Mouse (Mus musculus) intestine, embryonic 14.5 days (tissue): Measurements from ENCODE around the gene Ufd1. TPM values are rescaled to one million over a fixed set of nuclear protein-coding genes. Genes with fewer than 3 reads are reported as not detected.

Experiments
- ATAC-seq: fragments of 200-750 bp; cut with Nextera tagmentation; replicated peaks from 2 replicates; pipeline ENCODE4 v1.8.0; 2017; ENCODE audit warnings: low read depth, moderate number of reproducible peaks, moderate TSS enrichment, moderate library complexity; ENCODE audit not compliant: low FRiP score, low TSS enrichment
- DNase-seq: peaks from one replicate; pipeline ENCODE4 v3.0.0-alpha.2; 2018; ENCODE audit warnings: low spot score
- H3K27ac ChIP-seq: fragments of 300-500 bp; sonication (generic); 2 replicates; pipeline ENCODE4 v1.5.1; 2014; ENCODE audit warnings: low read depth, mild to moderate bottlenecking, control low read depth
- H3K27me3 ChIP-seq: fragments of 300-500 bp; sonication (generic); replicated peaks from 2 replicates; pipeline ENCODE4 v1.6.1; 2014; ENCODE audit warnings: low read length, control low read depth; ENCODE audit not compliant: control insufficient read depth, insufficient read depth
- H3K36me3 ChIP-seq: fragments of 300-500 bp; sonication (generic); 2 replicates; pipeline ENCODE4 v1.6.1; 2014; ENCODE audit warnings: low read length, control low read depth; ENCODE audit not compliant: control insufficient read depth, insufficient read depth
- H3K4me1 ChIP-seq: fragments of 300-500 bp; sonication (generic); replicated peaks from 2 replicates; pipeline ENCODE4 v1.6.1; 2014; ENCODE audit warnings: low read length, control low read depth, mixed read lengths; ENCODE audit not compliant: control insufficient read depth, insufficient read depth
- H3K4me2 ChIP-seq: fragments of 300-500 bp; sonication (generic); 2 replicates; pipeline ENCODE4 v1.6.1; 2014; ENCODE audit warnings: low read length
- H3K4me3 ChIP-seq: fragments of 300-500 bp; sonication (generic); 2 replicates; pipeline ENCODE4 v1.5.1; 2014; ENCODE audit warnings: low read depth, low read length, control low read depth, mixed read lengths
- H3K9ac ChIP-seq: fragments of 300-500 bp; sonication (generic); 2 replicates; pipeline ENCODE4 v1.6.1; 2014; ENCODE audit warnings: mild to moderate bottlenecking, low read length
- H3K9me3 ChIP-seq: fragments of 300-500 bp; sonication (generic); 2 replicates; pipeline ENCODE4 v1.6.1; 2016; ENCODE audit warnings: low read length, control low read depth; ENCODE audit not compliant: control insufficient read depth
- WGBS: fragments of 180-500 bp; shearing (Covaris S2); extraction: QIAGEN DNeasy Blood & Tissue Kit; methylation state at CpG from one replicate; pipeline ENCODE4 v1.1.7; 2014; 5-methylcytosine and 5-hydroxymethylcytosine counted together
- polyA plus RNA-seq: library from polyadenylated mRNA; unstranded; fragments of >200 nt; fragmentation: Nextera tagmentation; extraction: Ambion mirVana; gene quantifications from 2 replicates; pipeline ENCODE4 v1.2.1, GENCODE M21; 2014

The Ufd1 gene
- polyA plus RNA-seq: 62.3 and 74.9 TPM in 2 replicates

- no peaks in the 10 kb centered on the region for H3K27me3 ChIP-seq
- peak within 1 kb of the TSS; percentile 80 for H3K4me2 ChIP-seq
- ATAC-seq (peak; percentile 96), DNase-seq (peak; percentile 88)
- WGBS: under 1% methylated on average over 42 of the region's 42 CpGs
- H3K36me3 ChIP-seq: peaks cover 50% of the 10 kb centered on the region
- H3K9ac ChIP-seq: peak within 1 kb of the TSS; percentile 85
- peaks cover 11% of the 10 kb centered on the region for H3K4me1 ChIP-seq
- H3K4me3 ChIP-seq: peak within 1 kb of the TSS; percentile 78
- no peaks in the 10 kb centered on the region for H3K9me3 ChIP-seq
- H3K27ac ChIP-seq: peak within 1 kb of the TSS; percentile 66; the same call in 1 of the 2 replicates
Observed at GRCm38 (mm10) chr16:18811468-18812384, at the start of gene Ufd1, which contains the start of gene Cdc45. Ufd1 (plus strand) TSS chr16:18811779. Cdc45 (minus strand) TSS chr16:18811987.

GRCm38 (mm10) chr16:18762960-18763359, 48.6 kb upstream of the Ufd1 start:
- H3K27ac ChIP-seq: no peak overlapping the region
- 65% methylated on average over 3 of the region's 3 CpGs for WGBS
- ATAC-seq: no peak
- H3K4me3 ChIP-seq: no peak overlapping the region
- no peaks in the 10 kb centered on the region for H3K27me3 ChIP-seq
- H3K4me1 ChIP-seq: no peaks in the 10 kb centered on the region
- no peaks in the 10 kb centered on the region for H3K9me3 ChIP-seq
- no peak for DNase-seq
- no peaks in the 10 kb centered on the region for H3K36me3 ChIP-seq
- no peak overlapping the region for H3K9ac ChIP-seq
- H3K4me2 ChIP-seq: no peak overlapping the region

GRCm38 (mm10) chr16:18766390-18766789, 45.2 kb upstream of the Ufd1 start:
- no peak overlapping the region for H3K4me2 ChIP-seq
- H3K4me1 ChIP-seq: no peaks in the 10 kb centered on the region
- no peaks in the 10 kb centered on the region for H3K9me3 ChIP-seq
- no peak for ATAC-seq
- H3K27ac ChIP-seq: no peak overlapping the region
- no peak overlapping the region for H3K9ac ChIP-seq
- H3K4me3 ChIP-seq: no peak overlapping the region
- 51% methylated on average over 4 of the region's 4 CpGs for WGBS
- H3K36me3 ChIP-seq: no peaks in the 10 kb centered on the region
- DNase-seq: no peak
- no peaks in the 10 kb centered on the region for H3K27me3 ChIP-seq

- Histone ChIP-seq H3K4me2 (no peak overlapping the region), H3K4me1 (no peaks in the 10 kb centered on the region), H3K9ac (no peak overlapping the region), H3K4me3 (no peak overlapping the region), H3K36me3 (no peaks in the 10 kb centered on the region), H3K27me3 (no peaks in the 10 kb centered on the region), H3K9me3 (no peaks in the 10 kb centered on the region), H3K27ac (no peak overlapping the region)
- ATAC-seq: no peak
- 70% methylated on average over 1 of the region's 1 CpGs for WGBS
- DNase-seq: no peak
Observed at GRCm38 (mm10) chr16:18769501-18769900, 42.1 kb upstream of the Ufd1 start.

- Histone ChIP-seq H3K9me3 (no peaks in the 10 kb centered on the region), H3K27ac (no peak overlapping the region), H3K9ac (no peak overlapping the region), H3K4me1 (no peaks in the 10 kb centered on the region), H3K27me3 (peaks cover 37% of the 10 kb centered on the region), H3K4me3 (no peak overlapping the region), H3K36me3 (no peaks in the 10 kb centered on the region), H3K4me2 (no peak overlapping the region)
- WGBS: 19% methylated on average over 2 of the region's 2 CpGs
- ATAC-seq (no peak), DNase-seq (no peak)
Observed at GRCm38 (mm10) chr16:18773936-18774335, 37.6 kb upstream of the Ufd1 start.

- WGBS: 40% methylated on average over 18 of the region's 18 CpGs
- H3K27ac ChIP-seq: peak overlapping the region; percentile 22; the same call in 1 of the 2 replicates
Observed at GRCm38 (mm10) chr16:18775621-18776555, 35.7 kb upstream of the Ufd1 start.

GRCm38 (mm10) chr16:18776556-18777100, 35.0 kb upstream of the Ufd1 start, which contains the start of gene Cldn5:
Cldn5 (plus strand) TSS chr16:18776847.
- Histone ChIP-seq H3K27ac (peak within 1 kb of the TSS; percentile 22; the same call in 1 of the 2 replicates), H3K9me3 (no peaks in the 10 kb centered on the region), H3K27me3 (peaks cover 43% of the 10 kb centered on the region), H3K4me3 (peak within 1 kb of the TSS; percentile 35), H3K9ac (peak within 1 kb of the TSS; percentile 39), H3K36me3 (peaks cover 11% of the 10 kb centered on the region), H3K4me2 (peak within 1 kb of the TSS; percentile 62), H3K4me1 (no peaks in the 10 kb centered on the region)
- ATAC-seq: peak; percentile 52
- DNase-seq: peak; percentile 58
- 9% methylated on average over 19 of the region's 19 CpGs for WGBS

More at GRCm38 (mm10) chr16:18775621-18776555, 35.7 kb upstream of the Ufd1 start:
- DNase-seq: no peak
- peak overlapping the region; percentile 62 for H3K4me2 ChIP-seq
- no peaks in the 10 kb centered on the region for H3K4me1 ChIP-seq
- ATAC-seq: no peak
- H3K9ac ChIP-seq: no peak overlapping the region
- peak overlapping the region; percentile 10; the same call in 1 of the 2 replicates for H3K4me3 ChIP-seq
- H3K27me3 ChIP-seq: peaks cover 43% of the 10 kb centered on the region
- H3K36me3 ChIP-seq: peaks cover 4% of the 10 kb centered on the region; the same call in 1 of the 2 replicates
- no peaks in the 10 kb centered on the region for H3K9me3 ChIP-seq
